Mouse (Mus musculus): ENCODE results near the gene Gm17622. TPM values are rescaled to one million over a fixed set of nuclear protein-coding genes. Genes with fewer than 3 reads are reported as not detected.

The Gm17622 gene
- polyA plus RNA-seq, 1 experiment from 2014 or later = not detected

DNA sequence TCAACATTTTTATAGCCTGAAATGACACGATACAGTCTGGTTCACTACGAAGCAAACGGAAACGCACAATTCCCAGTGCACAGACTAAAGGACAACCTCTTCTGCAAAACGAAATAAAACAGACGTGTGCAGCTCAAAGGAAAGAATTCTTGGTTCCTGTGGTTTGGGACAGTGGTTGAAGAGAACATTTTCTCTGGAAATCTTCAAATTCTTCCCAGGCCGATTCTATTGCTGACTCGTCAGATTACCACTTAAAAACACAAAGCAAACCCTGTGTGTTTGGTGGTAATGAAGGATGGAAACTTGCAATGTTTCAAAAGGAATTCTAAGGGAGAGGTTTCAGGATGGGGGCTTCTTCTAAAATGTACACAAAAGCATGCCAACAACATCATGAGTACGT, 39.5 kb downstream of the Gm17622 start:
- Histone ChIP-seq H3K4me2 (no peak overlapping the region), H3K4me3 (no peak overlapping the region), H3K9me3 (no peaks in the 10 kb centered on the region; the same call in 1 of the 2 replicates), H3K4me1 (peaks cover 12% of the 10 kb centered on the region; the same call in 1 of the 2 replicates), H3K9ac (no peak overlapping the region), H3K36me3 (peaks cover 17% of the 10 kb centered on the region), H3K27me3 (replicated peaks) (no peaks in the 10 kb centered on the region), H3K27ac (replicated peaks) (no peak overlapping the region)
- ATAC-seq (ENCODE audit: extremely low read depth, insufficient number of reproducible peaks, low FRiP score, low TSS enrichment) = no peak
- 87% methylated on average over 9 of the region's 9 CpGs for WGBS

DNA sequence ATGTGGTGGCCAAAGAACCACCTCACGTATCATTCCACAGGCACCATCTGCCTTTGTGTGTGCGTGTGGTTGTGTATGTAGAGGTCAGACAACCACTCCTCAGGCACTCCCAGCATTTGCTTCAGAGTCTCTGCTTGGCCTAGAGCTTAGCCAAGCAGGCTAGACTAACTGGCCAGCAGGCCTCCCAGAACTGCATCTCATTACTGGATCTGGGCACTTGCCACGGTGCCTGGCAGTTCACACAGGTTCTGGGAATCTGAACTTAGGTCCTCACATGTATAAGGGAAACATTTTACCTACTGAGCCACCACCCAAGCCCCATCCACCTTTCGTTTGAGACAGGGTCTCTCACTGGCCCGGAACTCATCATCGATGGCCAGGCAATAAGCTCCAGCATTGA, 41.6 kb downstream of the Gm17622 start:
- Histone ChIP-seq H3K4me1 (peaks cover 12% of the 10 kb centered on the region; the same call in 1 of the 2 replicates), H3K27me3 (replicated peaks) (no peaks in the 10 kb centered on the region), H3K27ac (replicated peaks) (no peak overlapping the region), H3K36me3 (peaks cover 17% of the 10 kb centered on the region), H3K4me2 (no peak overlapping the region), H3K9ac (no peak overlapping the region), H3K4me3 (no peak overlapping the region), H3K9me3 (no peaks in the 10 kb centered on the region; the same call in 1 of the 2 replicates)
- WGBS = 91% methylated on average over 6 of the region's 6 CpGs
- ATAC-seq (ENCODE audit: extremely low read depth, insufficient number of reproducible peaks, low FRiP score, low TSS enrichment) = no peak

DNA sequence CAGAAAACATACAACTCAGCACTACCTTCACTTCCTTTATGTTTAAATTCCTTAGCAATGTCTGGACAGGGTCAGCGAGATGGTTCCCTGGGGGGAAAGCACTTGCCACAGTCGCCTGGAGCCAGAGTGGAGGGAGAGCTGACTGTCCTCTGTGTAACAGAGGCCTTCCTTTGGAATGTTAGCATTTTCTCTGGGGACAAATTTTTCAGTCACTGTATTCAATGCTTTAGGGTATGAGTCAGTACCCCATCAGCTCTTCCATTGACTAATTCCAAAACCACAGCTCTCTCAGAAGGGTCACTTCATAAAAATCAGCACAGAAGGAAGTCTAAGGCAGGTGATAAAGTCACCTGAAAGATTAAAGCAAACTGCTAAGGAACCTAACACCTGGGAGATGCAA, 43.2 kb downstream of the Gm17622 start:
- no peak for ATAC-seq (ENCODE audit: extremely low read depth, insufficient number of reproducible peaks, low FRiP score, low TSS enrichment)
- Histone ChIP-seq H3K9ac (no peak overlapping the region), H3K4me2 (no peak overlapping the region), H3K4me3 (no peak overlapping the region), H3K9me3 (no peaks in the 10 kb centered on the region; the same call in 1 of the 2 replicates), H3K27ac (replicated peaks) (no peak overlapping the region), H3K4me1 (peaks cover 12% of the 10 kb centered on the region; the same call in 1 of the 2 replicates), H3K36me3 (peaks cover 14% of the 10 kb centered on the region), H3K27me3 (replicated peaks) (no peaks in the 10 kb centered on the region)
- WGBS = 60% methylated on average over 2 of the region's 2 CpGs

DNA sequence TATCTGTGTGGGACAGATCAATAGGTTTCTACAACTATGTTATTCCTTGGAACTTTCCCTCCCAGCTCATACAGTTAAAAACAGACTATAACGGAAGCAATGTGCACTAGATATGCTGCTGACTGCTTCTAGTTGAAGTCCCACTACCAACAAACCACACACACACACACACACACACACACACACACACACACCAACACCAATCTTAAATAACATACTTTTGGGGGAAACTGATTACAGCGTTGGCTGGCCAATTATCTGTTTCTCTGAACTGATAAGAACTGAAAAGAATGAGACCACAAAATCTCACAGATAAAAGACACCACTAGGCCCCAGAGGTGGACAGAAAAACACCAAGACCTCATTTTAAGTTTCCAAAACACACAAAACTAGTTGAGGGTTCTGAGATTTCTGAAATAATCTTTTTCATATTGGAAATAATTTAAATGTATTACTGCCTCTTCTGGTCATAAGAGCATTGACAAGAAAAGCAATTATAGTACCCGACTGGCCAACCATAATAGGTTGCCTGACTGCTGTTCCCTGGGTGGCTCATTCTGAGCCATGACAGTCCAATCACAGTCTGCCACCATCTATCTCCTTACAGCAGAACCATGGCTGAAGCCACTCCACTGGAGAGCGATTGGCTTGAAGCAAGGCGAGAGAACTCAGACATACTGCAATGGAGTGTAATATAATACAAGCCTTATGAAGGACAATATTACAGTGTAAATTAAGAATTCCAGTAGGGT, 46.5 kb downstream of the Gm17622 start:
- Histone ChIP-seq H3K27ac (replicated peaks) (no peak overlapping the region), H3K4me2 (no peak overlapping the region), H3K27me3 (replicated peaks) (no peaks in the 10 kb centered on the region), H3K9me3 (no peaks in the 10 kb centered on the region), H3K4me3 (no peak overlapping the region), H3K36me3 (no peaks in the 10 kb centered on the region), H3K9ac (no peak overlapping the region), H3K4me1 (peaks cover 11% of the 10 kb centered on the region)
- no peak for ATAC-seq (ENCODE audit: extremely low read depth, insufficient number of reproducible peaks, low FRiP score, low TSS enrichment)
- 51% methylated on average over 5 of the region's 5 CpGs for whole genome bisulfite sequencing

DNA sequence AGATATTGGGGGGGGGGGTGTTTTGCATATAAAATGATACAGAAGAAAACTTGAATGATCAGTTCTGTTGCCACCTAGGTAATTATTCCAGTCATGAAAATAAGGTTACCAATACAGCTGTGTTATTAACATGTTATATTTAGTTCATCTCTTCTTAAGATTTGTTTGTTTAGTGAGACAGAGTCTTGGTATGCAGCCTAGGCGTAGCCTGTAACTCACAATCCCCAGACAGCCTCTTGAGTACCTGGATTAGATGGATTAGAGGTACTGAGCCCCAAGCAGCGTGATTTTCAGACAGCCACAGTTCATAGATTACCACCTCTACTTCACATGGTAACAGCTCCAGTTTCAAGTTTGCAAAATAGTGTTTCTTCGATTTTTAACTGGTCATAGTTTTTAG, 47.6 kb downstream of the Gm17622 start:
- no peak for ATAC-seq (ENCODE audit: extremely low read depth, insufficient number of reproducible peaks, low FRiP score, low TSS enrichment)

More for the DNA sequence above, 47.6 kb downstream of the Gm17622 start:
- Histone ChIP-seq H3K27ac (replicated peaks) (no peak overlapping the region), H3K36me3 (no peaks in the 10 kb centered on the region), H3K4me3 (no peak overlapping the region), H3K27me3 (replicated peaks) (no peaks in the 10 kb centered on the region), H3K4me1 (peaks cover 9% of the 10 kb centered on the region), H3K9ac (no peak overlapping the region), H3K9me3 (no peaks in the 10 kb centered on the region), H3K4me2 (no peak overlapping the region)
- 73% methylated on average over 3 of the region's 3 CpGs for WGBS

Other genes starting within 250 kb of the Gm17622 start
- 8.5 and 9.8 TPM in 2 replicates for gene Poc5, start 102.4 kb upstream of the Gm17622 start, polyA plus RNA-seq (2015; fragmentation: Nextera tagmentation; extraction: Ambion mirVana)
- 0.52 and 0.67 TPM in 2 replicates for gene Ankdd1b, start 19.5 kb upstream of the Gm17622 start, polyA plus RNA-seq (2015; fragmentation: Nextera tagmentation; extraction: Ambion mirVana)
- gene Polk, start 51.8 kb downstream of the Gm17622 start, polyA plus RNA-seq (2015; fragmentation: Nextera tagmentation; extraction: Ambion mirVana) = 6.1 and 6.9 TPM in 2 replicates
- gene Col4a3bp, start 51.9 kb downstream of the Gm17622 start, polyA plus RNA-seq (2015; fragmentation: Nextera tagmentation; extraction: Ambion mirVana) = 6.9 and 7.6 TPM in 2 replicates
- 30.4 and 33.6 TPM in 2 replicates for gene Hmgcr, start 180.2 kb downstream of the Gm17622 start, polyA plus RNA-seq (2015; fragmentation: Nextera tagmentation; extraction: Ambion mirVana)